Mouse (Mus musculus) ES-Bruce4 (cell line): ENCODE measurements around the gene Ccl8.

Experiments used
- CTCF ChIP-seq: IDR thresholded peaks from one replicate; pipeline ENCODE4 v1.8.1; 2011; ENCODE audit warnings: low read depth, low read length
- EP300 ChIP-seq: IDR thresholded peaks from 2 replicates; pipeline ENCODE4 v1.6.1; 2011; ENCODE audit warnings: low read depth, low read length; ENCODE audit not compliant: insufficient read depth
- POLR2A ChIP-seq: IDR thresholded peaks from one replicate; pipeline ENCODE4 v1.8.1; 2011; ENCODE audit warnings: low read length; ENCODE audit not compliant: insufficient read depth

DNA sequence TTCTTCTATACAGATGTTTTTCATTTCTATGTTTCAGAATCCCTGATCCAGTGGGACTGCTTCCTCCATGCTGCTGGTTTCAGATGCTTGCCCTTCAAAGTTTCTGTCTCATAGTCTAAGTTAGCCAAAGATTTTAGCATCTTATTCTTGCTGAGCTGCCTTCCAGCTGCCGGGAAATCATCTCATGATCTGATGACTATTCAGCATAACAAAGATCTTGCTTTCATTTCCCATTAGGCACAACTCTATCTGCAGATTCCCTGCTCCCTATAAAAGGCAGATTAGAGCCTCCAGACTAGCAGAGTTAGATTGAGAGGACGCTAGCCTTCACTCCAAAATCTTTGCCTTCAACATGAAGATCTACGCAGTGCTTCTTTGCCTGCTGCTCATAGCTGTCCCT lies at the start of gene Ccl8:
- TF ChIP-seq CTCF (no peak), EP300 (no peak), POLR2A (no peak)
